Mouse (Mus musculus) heart, adult 8-10 months (tissue): ENCODE results near the gene Siglece. TPM values are rescaled to one million over a fixed set of nuclear protein-coding genes. Genes with fewer than 3 reads are reported as not detected.

ENCODE experiments used
- DNase-seq: peaks from one replicate; pipeline ENCODE4 v3.0.0; 2022; ENCODE audit warnings: low spot score
- total RNA-seq, 4 experiments: library from RNA; stranded (reverse); gene quantifications; 2 replicates each; pipeline ENCODE4 v1.2.4; 2022

Siglece gene
- total RNA-seq, 4 experiments from 2014 or later, result 0.75 to 1.6 (median 1.1) TPM

- DNase-seq, result no peak
Measured at GRCm38 (mm10) chr7:43625794-43626422, 34.1 kb downstream of the Siglece start.

- DNase-seq, result no peak
Measured at GRCm38 (mm10) chr7:43625065-43625464, 34.9 kb downstream of the Siglece start.

- DNase-seq, result no peak
Measured at GRCm38 (mm10) chr7:43623819-43624218, 36.1 kb downstream of the Siglece start.

- DNase-seq, result no peak
Measured at GRCm38 (mm10) chr7:43622927-43623326, 37.0 kb downstream of the Siglece start.

GRCm38 (mm10) chr7:43613816-43614551 is 46.0 kb downstream of the Siglece start:
- DNase-seq, result no peak

GRCm38 (mm10) chr7:43608316-43608824 is 51.6 kb downstream of the Siglece start:
- no peak for DNase-seq

GRCm38 (mm10) chr7:43607743-43608287 is 52.1 kb downstream of the Siglece start:
- DNase-seq, result no peak

GRCm38 (mm10) chr7:43606896-43607742 is 52.8 kb downstream of the Siglece start, which contains the start of gene Zfp819:
Gene Zfp819, plus strand, starts transcription at chr7:43607169.
- peak; percentile 29 for DNase-seq

GRCm38 (mm10) chr7:43601884-43602283 is 58.1 kb downstream of the Siglece start:
- no peak for DNase-seq

Other genes with a start within 250 kb of the Siglece start
- gene Lim2, start 232.5 kb downstream of the Siglece start, total RNA-seq, result under 1 TPM in 1 of 4 experiments, not detected in 3; 0.32 TPM
- 1 to 10 TPM in 1 of 4 experiments, not detected in 3; 1.1 TPM for gene Nkg7, start 223.1 kb downstream of the Siglece start, total RNA-seq
- gene Cldnd2, start 219.4 kb downstream of the Siglece start, total RNA-seq, result not detected
- gene Etfb, start 216.1 kb downstream of the Siglece start, total RNA-seq, result 1,000 to 10,000 TPM; 1,243 to 1,357 (median 1,292) TPM
- 1 to 10 TPM in 2 of 4 experiments, under 1 TPM in 2; 0.44 to 1.3 (median 0.94) TPM for gene Gm45233, start 216.0 kb downstream of the Siglece start, total RNA-seq
- 1 to 10 TPM in 2 of 4 experiments, under 1 TPM in 2; 0.71 to 4.4 (median 1.6) TPM for gene Vsig10l, start 197.0 kb downstream of the Siglece start, total RNA-seq
- gene Iglon5, start 170.1 kb downstream of the Siglece start, total RNA-seq, result under 1 TPM; 0.09 to 0.38 (median 0.24) TPM
- gene 4931406B18Rik, start 154.2 kb downstream of the Siglece start, total RNA-seq, result not detected
- 1 to 10 TPM; 1.6 to 3.1 (median 2.7) TPM for gene Cd33, start 115.7 kb downstream of the Siglece start, total RNA-seq
- 1 to 10 TPM in 1 of 4 experiments, under 1 TPM in 3; 0.66 to 1.1 (median 0.88) TPM for gene Zfp658, start 97.9 kb downstream of the Siglece start, total RNA-seq
- gene Zfp719, start 80.6 kb downstream of the Siglece start, total RNA-seq, result 1 to 10 TPM; 4.4 to 8.0 (median 5.6) TPM
- not detected for gene Zfp819, start 53.0 kb downstream of the Siglece start, total RNA-seq
- gene Ceacam18, start 25.5 kb downstream of the Siglece start, total RNA-seq, result not detected
- 1 to 10 TPM; 2.9 to 3.4 (median 3.1) TPM for gene Ctu1, start 11.9 kb upstream of the Siglece start, total RNA-seq
- gene Klk14, start 30.3 kb upstream of the Siglece start, total RNA-seq, result under 1 TPM in 3 of 4 experiments, not detected in 1; 0.27 to 0.49 (median 0.34) TPM
- not detected for gene Klk13, start 52.4 kb upstream of the Siglece start, total RNA-seq
- gene Klk12, start 108.7 kb upstream of the Siglece start, total RNA-seq, result not detected
- gene Klk11, start 114.4 kb upstream of the Siglece start, total RNA-seq, result under 1 TPM in 3 of 4 experiments, not detected in 1; 0.32 to 0.79 (median 0.37) TPM
- under 1 TPM; 0.22 to 0.57 (median 0.25) TPM for gene Klk10, start 120.9 kb upstream of the Siglece start, total RNA-seq
- gene Klk9, start 131.7 kb upstream of the Siglece start, total RNA-seq, result not detected
- gene Klk8, start 137.4 kb upstream of the Siglece start, total RNA-seq, result 10 to 100 TPM in 3 of 4 experiments, 1 to 10 TPM in 1; 9.4 to 12.4 (median 11.2) TPM
- not detected for gene Klk7, start 151.1 kb upstream of the Siglece start, total RNA-seq
- gene Klk6, start 164.3 kb upstream of the Siglece start, total RNA-seq, result not detected
- not detected for gene Klk5, start 181.8 kb upstream of the Siglece start, total RNA-seq
- gene Klk4, start 221.0 kb upstream of the Siglece start, total RNA-seq, result not detected